Mouse (Mus musculus) midbrain, embryonic 11.5 days (tissue): ENCODE data around the gene Orc2. TPM values are rescaled to one million over a fixed set of nuclear protein-coding genes. Genes with fewer than 3 reads are reported as not detected.
A peak's percentile ranks its signal among the peaks of the same experiment; 100 is the strongest.

Experiments
- ATAC-seq: fragments of 200-750 bp; cut with Nextera tagmentation; 2 replicates; pipeline ENCODE4 v1.8.0; 2017; ENCODE audit warnings: moderate TSS enrichment, moderate library complexity; ENCODE audit not compliant: low FRiP score
- DNase-seq: peaks from one replicate; pipeline ENCODE4 v3.0.0; 2015; ENCODE audit warnings: low spot score; ENCODE audit errors: missing footprints
- H3K27ac ChIP-seq: fragments of 300-500 bp; sonication (generic); 2 replicates; pipeline ENCODE4 v1.5.1; 2014; ENCODE audit warnings: low read depth, low read length
- H3K27me3 ChIP-seq: fragments of 300-500 bp; sonication (generic); 2 replicates; pipeline ENCODE4 v1.6.1; 2014; ENCODE audit warnings: mild to moderate bottlenecking, low read length, moderate library complexity, mixed read lengths; ENCODE audit not compliant: control insufficient read depth, insufficient read depth
- H3K36me3 ChIP-seq: fragments of 300-500 bp; sonication (generic); 2 replicates; pipeline ENCODE4 v1.6.1; 2014; ENCODE audit warnings: mild to moderate bottlenecking, low read length, moderate library complexity, mixed read lengths; ENCODE audit not compliant: control insufficient read depth, insufficient read depth
- H3K4me1 ChIP-seq: fragments of 300-500 bp; sonication (generic); 2 replicates; pipeline ENCODE4 v1.6.1; 2014; ENCODE audit warnings: low read length; ENCODE audit not compliant: control insufficient read depth, insufficient read depth
- H3K4me2 ChIP-seq: fragments of 300-500 bp; sonication (generic); 2 replicates; pipeline ENCODE4 v1.6.1; 2014; ENCODE audit warnings: mild to moderate bottlenecking, moderate library complexity
- H3K4me3 ChIP-seq: fragments of 300-500 bp; sonication (generic); 2 replicates; pipeline ENCODE4 v1.5.1; 2014; ENCODE audit warnings: low read depth, low read length
- H3K9ac ChIP-seq: fragments of 300-500 bp; sonication (generic); 2 replicates; pipeline ENCODE4 v1.6.1; 2014; ENCODE audit warnings: low read length
- H3K9me3 ChIP-seq: fragments of 300-500 bp; sonication (generic); 2 replicates; pipeline ENCODE4 v1.6.1; 2016; ENCODE audit warnings: low read length; ENCODE audit not compliant: control insufficient read depth
- WGBS: fragments of 180-500 bp; shearing (Covaris S2); extraction: QIAGEN DNeasy Blood & Tissue Kit; methylation state at CpG from one replicate; pipeline ENCODE4 v1.1.7; 2014; 5-methylcytosine and 5-hydroxymethylcytosine counted together
- polyA plus RNA-seq: library from polyadenylated mRNA; unstranded; fragments of >200 nt; fragmentation: Nextera tagmentation; extraction: Ambion mirVana; gene quantifications from 2 replicates; pipeline ENCODE4 v1.2.1, GENCODE M21; 2014

The Orc2 gene
- polyA plus RNA-seq, 1 experiment from 2014 or later = 39.0 TPM

GRCm38 (mm10) chr1:58445861-58446260, 59.0 kb downstream of the Orc2 start:
- DNase-seq (no peak), ATAC-seq (no peak)
- Histone ChIP-seq H3K4me3 (peak overlapping the region; percentile 54), H3K27me3 (no peaks in the 10 kb centered on the region), H3K4me1 (peaks cover 11% of the 10 kb centered on the region), H3K9ac (peak overlapping the region; percentile 83), H3K9me3 (no peaks in the 10 kb centered on the region), H3K36me3 (no peaks in the 10 kb centered on the region), H3K4me2 (peak overlapping the region; percentile 71), H3K27ac (peak overlapping the region; percentile 79)
- WGBS = 16% methylated on average over 11 of the region's 11 CpGs

DNA sequence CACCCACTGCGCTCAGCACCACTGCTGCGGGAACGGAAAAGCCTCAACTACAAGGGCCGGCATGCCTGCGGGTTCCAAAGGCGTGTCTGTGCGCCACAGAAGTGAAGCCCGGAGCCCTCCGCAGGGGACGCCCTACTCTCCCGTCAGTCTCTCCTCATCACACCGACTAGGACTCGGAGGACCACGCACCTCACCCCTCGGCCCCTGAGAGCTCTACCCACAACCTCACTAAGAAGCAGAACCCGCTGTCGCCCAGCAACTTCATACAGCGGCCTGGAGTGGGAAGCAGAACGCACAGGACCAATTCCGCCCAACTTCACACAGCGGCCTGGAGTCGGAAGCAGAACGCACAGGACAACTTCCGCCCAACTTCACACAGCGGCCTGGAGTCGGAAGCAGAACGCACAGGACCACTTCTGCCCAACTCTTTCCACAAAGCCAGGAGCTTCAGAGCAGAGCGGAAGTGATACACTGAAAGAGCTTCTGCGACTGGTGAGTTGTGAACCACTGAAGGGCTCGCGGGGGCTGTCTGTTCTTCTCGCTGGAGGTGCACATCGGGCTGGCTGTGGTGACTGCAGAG, 59.7 kb downstream of the Orc2 start, which contains the start of the genes Nif3l1 and Ppil3:
Gene Nif3l1 (plus strand): TSS at position 9 of the 580 bp plus-strand sequence.
Gene Ppil3 (minus strand): TSS at position 344 of the 580 bp plus-strand sequence.
- H3K9ac ChIP-seq = peak within 1 kb of the TSS; percentile 83
- ATAC-seq (peak; percentile 94), DNase-seq (peak; percentile 99)
- H3K27me3 ChIP-seq = no peaks in the 10 kb centered on the region
- under 1% methylated on average over 33 of the region's 33 CpGs for WGBS
- H3K4me2 ChIP-seq = peak within 1 kb of the TSS; percentile 71
- H3K27ac ChIP-seq = peak within 1 kb of the TSS; percentile 79
- peaks cover 11% of the 10 kb centered on the region for H3K4me1 ChIP-seq
- no peaks in the 10 kb centered on the region; the same call in 1 of the 2 replicates for H3K36me3 ChIP-seq
- H3K4me3 ChIP-seq = peak within 1 kb of the TSS; percentile 54
- H3K9me3 ChIP-seq = no peaks in the 10 kb centered on the region

DNA sequence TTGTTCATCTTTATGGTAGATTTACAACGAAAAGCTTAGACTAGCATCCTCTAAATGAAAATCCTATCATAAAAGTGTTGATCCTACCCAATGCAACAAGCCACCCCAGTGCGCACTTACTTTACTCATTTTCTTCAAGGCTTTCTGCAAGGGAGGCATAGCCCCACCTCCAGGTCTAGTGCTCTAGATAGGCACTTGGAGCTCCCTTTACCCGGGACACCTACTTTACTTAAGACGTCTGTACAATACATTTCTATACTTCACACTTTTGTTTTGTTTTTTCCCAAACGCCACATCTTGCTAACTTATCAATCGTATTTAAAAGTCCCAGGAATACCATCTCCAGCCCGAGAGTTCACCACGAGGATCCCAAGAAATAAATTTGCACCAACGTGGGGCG, 60.2 kb downstream of the Orc2 start:
- H3K27ac ChIP-seq = peak overlapping the region; percentile 79; the same call in 1 of the 2 replicates
- no peak for ATAC-seq
- H3K4me1 ChIP-seq = peaks cover 11% of the 10 kb centered on the region
- H3K4me3 ChIP-seq = peak overlapping the region; percentile 54
- no peak for DNase-seq
- no peaks in the 10 kb centered on the region for H3K27me3 ChIP-seq
- peak overlapping the region; percentile 71 for H3K4me2 ChIP-seq
- H3K9me3 ChIP-seq = no peaks in the 10 kb centered on the region
- 17% methylated on average over 10 of the region's 10 CpGs for WGBS
- peak overlapping the region; percentile 83 for H3K9ac ChIP-seq
- H3K36me3 ChIP-seq = no peaks in the 10 kb centered on the region; the same call in 1 of the 2 replicates

- 83% methylated on average over 3 of the region's 3 CpGs for WGBS
- DNase-seq (no peak), ATAC-seq (peak; percentile 3; the same call in 1 of the 2 replicates)
- Histone ChIP-seq H3K4me2 (no peak overlapping the region), H3K27me3 (no peaks in the 10 kb centered on the region), H3K4me1 (peaks cover 14% of the 10 kb centered on the region), H3K4me3 (no peak overlapping the region), H3K36me3 (peaks cover 10% of the 10 kb centered on the region; the same call in 1 of the 2 replicates), H3K9me3 (no peaks in the 10 kb centered on the region), H3K9ac (no peak overlapping the region), H3K27ac (no peak overlapping the region)
These were observed 80.4 kb downstream of the Orc2 start for GRCm38 (mm10) chr1:58424551-58424950.

- Histone ChIP-seq H3K36me3 (peaks cover 18% of the 10 kb centered on the region), H3K4me3 (peak within 1 kb of the TSS; percentile 77), H3K4me1 (peaks cover 14% of the 10 kb centered on the region), H3K9ac (peak within 1 kb of the TSS; percentile 99), H3K27ac (peak within 1 kb of the TSS; percentile 96), H3K27me3 (no peaks in the 10 kb centered on the region), H3K4me2 (peak within 1 kb of the TSS; percentile 77), H3K9me3 (no peaks in the 10 kb centered on the region)
- WGBS = under 1% methylated on average over 79 of the region's 79 CpGs
- ATAC-seq = peak; percentile 97
- DNase-seq = peak; percentile 100
These were observed 81.3 kb downstream of the Orc2 start, which contains the start of gene Clk1 for GRCm38 (mm10) chr1:58423371-58424248. Gene Clk1 (minus strand): TSS chr1:58424066.

GRCm38 (mm10) chr1:58422879-58423278, 82.0 kb downstream of the Orc2 start:
- Histone ChIP-seq H3K27ac (no peak overlapping the region), H3K27me3 (no peaks in the 10 kb centered on the region), H3K4me1 (peaks cover 14% of the 10 kb centered on the region), H3K4me2 (peak overlapping the region; percentile 77), H3K9me3 (no peaks in the 10 kb centered on the region), H3K9ac (peak overlapping the region; percentile 99), H3K36me3 (peaks cover 25% of the 10 kb centered on the region), H3K4me3 (peak overlapping the region; percentile 77)
- DNase-seq (peak; percentile 89), ATAC-seq (peak; percentile 33; the same call in 1 of the 2 replicates)
- 14% methylated on average over 13 of the region's 13 CpGs for WGBS

DNA sequence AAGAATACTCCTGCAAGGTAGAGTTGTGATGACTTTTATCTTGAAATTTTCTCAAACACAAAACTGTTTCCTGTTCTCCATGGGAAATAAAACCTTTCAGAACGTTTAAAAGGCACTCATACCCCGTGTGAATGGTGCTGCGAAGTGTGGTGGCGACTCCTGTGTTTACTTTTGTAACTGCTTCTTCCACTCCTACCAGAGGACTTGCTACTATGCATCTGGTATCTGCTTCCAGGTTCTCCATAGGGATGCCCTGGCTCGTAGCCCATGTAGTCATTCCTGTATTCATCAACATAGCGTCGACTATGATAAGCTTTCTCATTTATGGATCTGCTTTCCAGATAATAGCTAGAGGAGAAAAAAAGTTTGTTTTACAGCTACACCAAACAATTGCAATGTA, 83.9 kb downstream of the Orc2 start:
- Histone ChIP-seq H3K4me3 (no peak overlapping the region), H3K27ac (no peak overlapping the region), H3K4me1 (peaks cover 14% of the 10 kb centered on the region), H3K9me3 (no peaks in the 10 kb centered on the region), H3K36me3 (peaks cover 37% of the 10 kb centered on the region), H3K4me2 (no peak overlapping the region), H3K9ac (no peak overlapping the region), H3K27me3 (no peaks in the 10 kb centered on the region)
- DNase-seq (no peak), ATAC-seq (no peak)
- WGBS = 86% methylated on average over 7 of the region's 7 CpGs

GRCm38 (mm10) chr1:58420032-58420431, 84.9 kb downstream of the Orc2 start:
- Histone ChIP-seq H3K27me3 (no peaks in the 10 kb centered on the region), H3K9ac (no peak overlapping the region), H3K9me3 (no peaks in the 10 kb centered on the region), H3K4me2 (no peak overlapping the region), H3K4me3 (no peak overlapping the region), H3K27ac (no peak overlapping the region), H3K36me3 (peaks cover 39% of the 10 kb centered on the region), H3K4me1 (peaks cover 14% of the 10 kb centered on the region)
- ATAC-seq (no peak), DNase-seq (no peak)
- WGBS = 91% methylated on average over 10 of the region's 10 CpGs

- WGBS = 90% methylated on average over 2 of the region's 2 CpGs
- Histone ChIP-seq H3K27ac (no peak overlapping the region), H3K9ac (no peak overlapping the region), H3K9me3 (no peaks in the 10 kb centered on the region), H3K27me3 (no peaks in the 10 kb centered on the region), H3K4me1 (peaks cover 2% of the 10 kb centered on the region; the same call in 1 of the 2 replicates), H3K4me3 (no peak overlapping the region), H3K36me3 (peaks cover 61% of the 10 kb centered on the region), H3K4me2 (no peak overlapping the region)
- no peak for ATAC-seq
- peak; percentile 39 for DNase-seq
These were observed 88.9 kb downstream of the Orc2 start for GRCm38 (mm10) chr1:58416048-58416447.
